Mouse (Mus musculus): ENCODE results near the gene Grip2.

GRCm38 (mm10) chr6:91858339-91858738 lies 31.3 kb upstream of the Grip2 start:
- no peak for TF ChIP-seq GATA1 (IDR thresholded peaks at IDR 0.05; ENCODE audit: borderline replicate concordance, low read length)
- no peak for TF ChIP-seq FLI1 (IDR thresholded peaks at IDR 0.05; ENCODE audit: low read length)
